Mouse (Mus musculus): ENCODE results near the gene Grin2b. TPM values are rescaled to one million over a fixed set of nuclear protein-coding genes. Genes with fewer than 3 reads are reported as not detected.

The Grin2b gene
- polyA plus RNA-seq, 1 experiment: not detected

DNA sequence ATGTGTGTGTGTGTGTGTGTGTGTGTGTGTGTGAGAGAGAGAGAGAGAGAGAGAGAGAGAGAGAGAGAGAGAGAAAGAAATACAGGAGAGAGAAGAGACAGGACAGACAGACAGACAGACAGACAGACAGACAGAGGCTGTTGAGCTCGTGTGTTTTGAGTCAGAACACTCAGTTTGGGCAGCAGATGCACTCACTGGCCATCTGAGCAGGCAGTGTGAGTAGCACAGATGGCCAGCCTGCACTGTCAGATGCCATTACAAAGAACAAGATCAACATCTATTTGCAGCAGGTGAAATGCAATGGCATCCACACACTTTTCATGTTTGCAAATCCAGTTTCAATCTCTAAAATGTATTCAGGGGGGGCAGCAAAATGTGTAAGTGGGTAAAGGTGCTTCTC, 120.0 kb downstream of the Grin2b start:
- H3K36me3 ChIP-seq (ENCODE audit: control insufficient read depth, insufficient read depth): no peaks in the 10 kb centered on the region
- H3K79me2 ChIP-seq (ENCODE audit: control insufficient read depth, insufficient read depth): no peaks in the 10 kb centered on the region
- TF ChIP-seq FOSL1 (IDR thresholded peaks at IDR 0.05; ENCODE audit: insufficient read depth, low read length, poor library complexity, severe bottlenecking): no peak
- no peak for TF ChIP-seq USF1 (IDR thresholded peaks at IDR 0.05; ENCODE audit: low read depth)
- TF ChIP-seq CTCF (IDR thresholded peaks at IDR 0.05; ENCODE audit: control insufficient read depth, insufficient read depth, insufficient read length): no peak
- TF ChIP-seq MYOG (IDR thresholded peaks at IDR 0.05; ENCODE audit: control insufficient read depth, extremely low read depth, insufficient read length): no peak
- TF ChIP-seq MYOD1 (IDR thresholded peaks at IDR 0.05; ENCODE audit: control insufficient read depth, insufficient read length, low read depth): no peak
- TF ChIP-seq MAX (IDR thresholded peaks at IDR 0.05): no peak
- H3K4me3 ChIP-seq (ENCODE audit: insufficient read depth, poor library complexity, severe bottlenecking): no peak overlapping the region
- no peaks in the 10 kb centered on the region for H3K79me3 ChIP-seq (ENCODE audit: low read depth)
- H3K27me3 ChIP-seq (ENCODE audit: control insufficient read depth, insufficient read depth, insufficient read length): no peaks in the 10 kb centered on the region
- H3ac ChIP-seq (ENCODE audit: control insufficient read depth, insufficient read length, low read depth): no peak overlapping the region

DNA sequence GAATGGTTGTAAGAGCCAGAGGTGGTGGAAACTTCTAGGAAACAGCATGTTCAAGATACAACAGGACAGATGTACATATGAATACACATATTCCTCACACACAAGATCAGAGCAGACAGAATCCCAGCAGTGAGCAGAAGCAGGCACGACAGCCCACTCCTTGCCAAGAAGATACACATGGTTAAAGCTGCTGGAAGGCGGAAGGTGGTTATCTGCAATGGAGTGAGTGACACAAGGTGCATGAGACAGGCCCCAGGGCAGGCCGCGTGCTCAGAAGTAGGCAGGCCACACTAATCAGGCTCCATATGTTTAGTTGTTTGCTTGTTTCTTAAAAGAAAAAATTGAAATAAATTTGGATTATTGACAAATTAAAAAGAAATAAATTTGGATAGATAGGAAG, 123.0 kb downstream of the Grin2b start:
- Histone ChIP-seq H3K79me2 (ENCODE audit: control insufficient read depth, insufficient read depth) (no peaks in the 10 kb centered on the region), H3K27me3 (ENCODE audit: control insufficient read depth, insufficient read depth, insufficient read length) (no peaks in the 10 kb centered on the region), H3K36me3 (ENCODE audit: control insufficient read depth, insufficient read depth) (no peaks in the 10 kb centered on the region), H3ac (ENCODE audit: control insufficient read depth, insufficient read length, low read depth) (no peak overlapping the region), H3K4me3 (ENCODE audit: insufficient read depth, poor library complexity, severe bottlenecking) (no peak overlapping the region), H3K79me3 (ENCODE audit: low read depth) (no peaks in the 10 kb centered on the region)
- TF ChIP-seq MAX (IDR thresholded peaks at IDR 0.05) (no peak), FOSL1 (IDR thresholded peaks at IDR 0.05; ENCODE audit: insufficient read depth, low read length, poor library complexity, severe bottlenecking) (no peak), CTCF (IDR thresholded peaks at IDR 0.05; ENCODE audit: control insufficient read depth, insufficient read depth, insufficient read length) (no peak), MYOG (IDR thresholded peaks at IDR 0.05; ENCODE audit: control insufficient read depth, extremely low read depth, insufficient read length) (no peak), USF1 (IDR thresholded peaks at IDR 0.05; ENCODE audit: low read depth) (no peak), MYOD1 (IDR thresholded peaks at IDR 0.05; ENCODE audit: control insufficient read depth, insufficient read length, low read depth) (no peak), CEBPB (IDR thresholded peaks at IDR 0.05; ENCODE audit: low read depth) (no peak)

DNA sequence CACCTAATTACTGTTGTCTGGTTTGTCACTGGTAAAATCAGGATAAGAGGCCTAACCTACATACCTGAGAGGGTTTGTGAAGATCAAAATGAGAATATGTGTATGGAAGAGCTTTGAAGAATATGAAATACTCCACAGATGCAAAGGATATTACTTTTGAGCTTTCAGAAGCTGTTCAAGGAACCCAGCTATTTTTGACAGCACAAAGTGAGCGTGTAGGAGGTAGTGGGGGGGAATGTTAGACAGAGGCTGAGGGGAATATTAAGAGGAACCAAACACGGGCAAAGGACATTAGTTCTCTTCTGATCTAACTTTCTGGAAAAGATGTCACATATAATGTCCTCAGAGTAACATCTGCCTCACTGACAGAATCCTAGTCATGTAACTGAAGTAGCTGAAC, 125.2 kb downstream of the Grin2b start:
- no peaks in the 10 kb centered on the region for H3K36me3 ChIP-seq (ENCODE audit: control insufficient read depth, insufficient read depth)
- no peaks in the 10 kb centered on the region for H3K79me2 ChIP-seq (ENCODE audit: control insufficient read depth, insufficient read depth)
- H3K27me3 ChIP-seq (ENCODE audit: control insufficient read depth, insufficient read depth, insufficient read length): no peaks in the 10 kb centered on the region
- no peak overlapping the region for H3K4me3 ChIP-seq (ENCODE audit: insufficient read depth, poor library complexity, severe bottlenecking)
- H3K79me3 ChIP-seq (ENCODE audit: low read depth): no peaks in the 10 kb centered on the region
- H3ac ChIP-seq (ENCODE audit: control insufficient read depth, insufficient read length, low read depth): no peak overlapping the region
- TF ChIP-seq USF1 (IDR thresholded peaks at IDR 0.05; ENCODE audit: low read depth): no peak
- no peak for TF ChIP-seq FOSL1 (IDR thresholded peaks at IDR 0.05; ENCODE audit: insufficient read depth, low read length, poor library complexity, severe bottlenecking)

DNA sequence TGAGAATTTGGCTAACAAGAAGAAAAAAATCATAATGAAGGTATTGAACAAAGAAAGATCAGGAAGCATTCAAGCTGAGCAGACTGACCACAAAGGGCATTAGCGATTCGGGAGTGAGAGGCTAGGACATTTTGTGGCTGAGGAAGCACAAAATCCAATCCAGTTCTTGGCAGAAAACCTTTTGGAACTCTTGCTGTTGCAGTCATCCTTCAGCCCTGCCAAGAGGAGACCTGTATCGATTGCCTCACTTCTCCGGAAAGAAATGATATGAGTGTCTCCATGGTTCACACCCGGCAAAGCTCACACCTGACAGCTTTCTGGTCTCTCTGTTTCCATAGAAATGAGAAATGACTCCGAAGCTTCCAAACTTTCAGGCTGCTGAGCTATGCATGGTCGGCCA, 127.2 kb downstream of the Grin2b start:
- H3K36me3 ChIP-seq (ENCODE audit: control insufficient read depth, insufficient read depth): no peaks in the 10 kb centered on the region
- H3K79me2 ChIP-seq (ENCODE audit: control insufficient read depth, insufficient read depth): no peaks in the 10 kb centered on the region
- no peaks in the 10 kb centered on the region for H3K79me3 ChIP-seq (ENCODE audit: low read depth)
- no peak for TF ChIP-seq FOSL1 (IDR thresholded peaks at IDR 0.05; ENCODE audit: insufficient read depth, low read length, poor library complexity, severe bottlenecking)
- TF ChIP-seq MYOG (IDR thresholded peaks at IDR 0.05; ENCODE audit: control insufficient read depth, extremely low read depth, insufficient read length): no peak
- no peak for TF ChIP-seq MAX (IDR thresholded peaks at IDR 0.05)
- no peak for TF ChIP-seq CTCF (IDR thresholded peaks at IDR 0.05; ENCODE audit: control insufficient read depth, insufficient read depth, insufficient read length)
- TF ChIP-seq CEBPB (IDR thresholded peaks at IDR 0.05; ENCODE audit: low read depth): no peak
- TF ChIP-seq MYOD1 (IDR thresholded peaks at IDR 0.05; ENCODE audit: control insufficient read depth, insufficient read length, low read depth): no peak
- TF ChIP-seq USF1 (IDR thresholded peaks at IDR 0.05; ENCODE audit: low read depth): no peak
- no peaks in the 10 kb centered on the region for H3K27me3 ChIP-seq (ENCODE audit: control insufficient read depth, insufficient read depth, insufficient read length)
- H3K4me3 ChIP-seq (ENCODE audit: insufficient read depth, poor library complexity, severe bottlenecking): no peak overlapping the region
- no peak overlapping the region for H3ac ChIP-seq (ENCODE audit: control insufficient read depth, insufficient read length, low read depth)

DNA sequence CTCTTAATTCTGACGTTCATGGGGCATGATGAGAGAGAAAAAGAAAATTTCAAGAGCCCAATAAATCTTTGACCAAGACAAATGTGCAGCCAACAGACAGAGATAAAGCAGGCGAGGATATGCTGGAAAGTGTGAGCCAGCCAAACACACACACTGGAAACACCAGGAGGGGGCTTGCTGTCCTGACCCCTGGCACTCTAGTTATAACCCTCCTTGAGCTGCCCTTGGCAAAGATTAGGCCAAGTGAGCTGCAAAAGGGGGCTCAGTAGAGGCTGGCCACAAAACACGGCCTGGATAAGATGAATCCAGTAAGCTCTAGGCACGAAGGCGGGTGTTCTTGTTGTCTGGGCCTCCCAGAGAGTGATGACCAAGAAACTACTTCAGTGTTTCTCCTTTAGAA, 128.8 kb downstream of the Grin2b start:
- H3K79me3 ChIP-seq (ENCODE audit: low read depth): no peaks in the 10 kb centered on the region
- H3K27me3 ChIP-seq (ENCODE audit: control insufficient read depth, insufficient read depth, insufficient read length): no peaks in the 10 kb centered on the region
- TF ChIP-seq MYOG (IDR thresholded peaks at IDR 0.05; ENCODE audit: control insufficient read depth, extremely low read depth, insufficient read length): no peak
- TF ChIP-seq USF1 (IDR thresholded peaks at IDR 0.05; ENCODE audit: low read depth): no peak
- no peak for TF ChIP-seq FOSL1 (IDR thresholded peaks at IDR 0.05; ENCODE audit: insufficient read depth, low read length, poor library complexity, severe bottlenecking)
- no peak for TF ChIP-seq CEBPB (IDR thresholded peaks at IDR 0.05; ENCODE audit: low read depth)
- no peak for TF ChIP-seq CTCF (IDR thresholded peaks at IDR 0.05; ENCODE audit: control insufficient read depth, insufficient read depth, insufficient read length)
- no peak for TF ChIP-seq MYOD1 (IDR thresholded peaks at IDR 0.05; ENCODE audit: control insufficient read depth, insufficient read length, low read depth)
- TF ChIP-seq MAX (IDR thresholded peaks at IDR 0.05): no peak
- no peak overlapping the region for H3K4me3 ChIP-seq (ENCODE audit: insufficient read depth, poor library complexity, severe bottlenecking)
- no peaks in the 10 kb centered on the region for H3K36me3 ChIP-seq (ENCODE audit: control insufficient read depth, insufficient read depth)
- H3ac ChIP-seq (ENCODE audit: control insufficient read depth, insufficient read length, low read depth): no peak overlapping the region
- H3K79me2 ChIP-seq (ENCODE audit: control insufficient read depth, insufficient read depth): no peaks in the 10 kb centered on the region

DNA sequence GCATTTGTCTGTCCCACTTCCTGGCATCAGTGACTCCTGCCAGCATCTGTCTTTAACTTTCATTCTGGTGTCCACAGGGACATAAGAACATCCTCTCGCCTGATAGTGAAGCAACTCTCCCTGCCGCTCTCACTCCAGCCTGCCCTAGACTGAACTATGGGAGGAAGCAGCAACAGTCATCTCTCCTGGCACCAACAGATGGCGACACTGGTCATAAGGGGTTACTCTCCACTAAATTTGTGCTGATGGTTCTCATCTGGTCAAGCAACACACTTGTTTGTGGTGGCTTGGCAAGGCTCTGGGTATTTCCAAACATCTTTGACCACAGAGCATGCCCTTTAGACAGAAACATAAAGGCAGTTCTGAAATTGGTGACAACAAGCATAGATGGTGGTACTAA, 130.9 kb downstream of the Grin2b start:
- Histone ChIP-seq H3K27me3 (ENCODE audit: control insufficient read depth, insufficient read depth, insufficient read length) (no peaks in the 10 kb centered on the region), H3K4me3 (ENCODE audit: insufficient read depth, poor library complexity, severe bottlenecking) (no peak overlapping the region), H3K36me3 (ENCODE audit: control insufficient read depth, insufficient read depth) (no peaks in the 10 kb centered on the region), H3ac (ENCODE audit: control insufficient read depth, insufficient read length, low read depth) (no peak overlapping the region), H3K79me2 (ENCODE audit: control insufficient read depth, insufficient read depth) (no peaks in the 10 kb centered on the region), H3K79me3 (ENCODE audit: low read depth) (no peaks in the 10 kb centered on the region)
- TF ChIP-seq MAX (IDR thresholded peaks at IDR 0.05) (no peak), CTCF (IDR thresholded peaks at IDR 0.05; ENCODE audit: control insufficient read depth, insufficient read depth, insufficient read length) (no peak), USF1 (IDR thresholded peaks at IDR 0.05; ENCODE audit: low read depth) (no peak), FOSL1 (IDR thresholded peaks at IDR 0.05; ENCODE audit: insufficient read depth, low read length, poor library complexity, severe bottlenecking) (no peak)
